Mouse (Mus musculus) splenic B cell, adult 2 months (primary cell): ENCODE results near the gene Etv6.

Experiments
- DNase-seq: peaks from one replicate; pipeline ENCODE4 v3.0.0-alpha.2; 2011; ENCODE audit warnings: low read depth, low spot score
- H3K27me3 ChIP-seq: 2 replicates; pipeline ENCODE4 v1.6.1; 2012; ENCODE audit warnings: mild to moderate bottlenecking, low read length, moderate library complexity, mixed read lengths; ENCODE audit not compliant: control insufficient read depth, poor library complexity, insufficient read depth, severe bottlenecking
- H3K36me3 ChIP-seq: 2 replicates; pipeline ENCODE4 v1.6.1; 2012; ENCODE audit warnings: mild to moderate bottlenecking, low read length, moderate library complexity, mixed read lengths; ENCODE audit not compliant: control insufficient read depth, poor library complexity, insufficient read depth, severe bottlenecking

Etv6 gene

GRCm38 (mm10) chr6:134291823-134292222 lies 256.3 kb downstream of the Etv6 start:
- H3K27me3 ChIP-seq = no peaks in the 10 kb centered on the region
- H3K36me3 ChIP-seq = no peaks in the 10 kb centered on the region
- DNase-seq = no peak

DNA sequence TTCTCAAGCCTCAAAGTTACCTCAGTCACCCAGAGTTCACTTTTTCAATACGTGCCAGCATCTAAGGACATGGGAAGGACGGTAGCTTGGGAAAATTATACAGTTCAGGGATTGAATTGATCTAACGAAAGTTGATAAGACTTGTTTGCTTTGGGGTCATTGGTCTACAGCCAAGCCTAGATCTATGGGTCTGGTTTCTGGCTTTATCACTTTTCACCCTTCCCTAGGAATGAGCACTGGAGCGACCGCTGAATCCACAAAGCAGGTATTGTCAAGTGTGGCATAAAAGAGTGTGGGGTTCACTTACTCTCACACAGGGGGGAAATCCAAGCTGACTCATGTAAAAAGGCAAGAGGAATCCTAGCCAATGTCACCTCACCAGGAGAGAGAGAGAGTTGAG lies 256.9 kb downstream of the Etv6 start:
- DNase-seq = no peak
- no peaks in the 10 kb centered on the region for H3K27me3 ChIP-seq
- H3K36me3 ChIP-seq = no peaks in the 10 kb centered on the region

DNA sequence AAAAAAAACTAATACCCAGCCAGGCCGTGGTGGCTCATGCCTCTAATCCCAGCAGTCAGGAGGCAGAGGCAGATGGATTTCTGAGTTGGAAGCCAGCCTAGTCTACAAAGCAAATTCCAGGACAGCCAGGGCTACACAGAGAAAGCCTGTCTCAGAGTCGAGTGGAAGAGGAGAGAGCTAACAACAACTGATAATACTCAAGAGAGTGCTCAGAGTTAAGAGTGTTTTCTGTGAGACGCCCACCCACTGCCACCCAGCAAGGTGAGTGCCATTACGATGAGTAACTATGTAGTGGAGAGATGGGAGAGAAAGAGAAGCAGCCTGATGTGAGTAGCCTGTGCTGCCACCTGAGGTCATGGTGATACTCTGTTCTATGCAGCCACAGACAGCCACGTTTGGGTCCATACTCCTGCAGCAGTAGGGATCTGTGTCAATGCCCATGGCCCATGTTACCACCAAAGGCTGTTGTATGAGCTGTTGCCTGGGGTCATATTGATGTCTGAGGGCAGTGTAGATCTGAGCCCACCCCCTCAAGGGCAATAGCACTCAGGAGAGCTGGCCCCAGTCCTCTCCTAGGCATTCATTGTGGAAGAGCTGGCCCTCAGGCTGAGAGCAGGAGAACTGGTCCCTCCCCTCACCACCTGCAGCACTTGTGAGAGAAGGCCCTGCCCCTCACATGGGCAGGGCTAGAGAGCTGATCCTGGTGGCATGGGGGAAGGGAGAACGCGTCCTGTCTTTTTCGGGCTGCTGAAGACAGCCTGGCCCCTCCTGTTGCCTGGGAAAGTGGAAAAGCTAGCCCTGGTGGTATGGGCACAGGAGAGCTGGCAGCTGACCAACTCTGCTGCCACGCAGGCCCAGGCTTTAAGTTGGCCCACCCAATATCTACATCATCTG lies 258.4 kb downstream of the Etv6 start:
- DNase-seq = no peak
- no peaks in the 10 kb centered on the region for H3K36me3 ChIP-seq
- H3K27me3 ChIP-seq = no peaks in the 10 kb centered on the region

DNA sequence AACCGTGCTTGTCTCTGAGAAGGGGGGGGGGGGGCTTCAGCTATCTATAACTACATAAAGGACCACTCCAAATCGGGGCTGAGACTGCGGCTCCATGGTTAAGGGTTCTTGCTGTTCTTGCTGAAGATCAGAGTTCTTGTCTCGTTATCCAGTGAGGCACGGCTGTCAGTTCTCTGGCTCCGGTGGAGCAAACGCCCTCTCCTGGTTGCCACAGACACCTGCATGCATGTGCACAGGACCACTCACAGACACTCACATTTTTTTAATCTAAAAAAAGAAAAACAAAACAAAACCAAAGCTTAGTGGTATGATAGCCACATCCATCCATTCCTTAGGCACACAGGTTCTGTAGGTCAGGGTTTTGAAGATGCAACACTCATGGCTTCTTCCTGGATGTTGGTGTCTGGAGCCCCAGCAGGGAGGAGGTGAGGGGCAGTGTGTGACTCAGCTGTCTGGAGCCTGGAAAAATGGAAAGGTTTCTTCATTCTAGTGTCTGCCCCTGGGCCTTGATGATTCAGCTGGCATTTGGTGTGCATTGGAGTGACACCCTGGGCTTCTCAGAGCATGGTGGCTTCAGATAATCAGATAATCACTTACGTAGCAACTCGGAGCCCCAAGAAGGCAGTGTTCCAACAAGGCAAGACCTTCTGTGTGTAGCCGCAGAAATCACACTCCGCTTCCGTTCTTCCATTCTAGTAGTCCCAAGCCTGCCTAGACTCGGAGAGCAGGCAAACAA lies 262.6 kb downstream of the Etv6 start:
- DNase-seq = peak; percentile 5
- Histone ChIP-seq H3K36me3 (no peaks in the 10 kb centered on the region), H3K27me3 (no peaks in the 10 kb centered on the region)

GRCm38 (mm10) chr6:134301951-134302350 lies 266.5 kb downstream of the Etv6 start:
- Histone ChIP-seq H3K27me3 (no peaks in the 10 kb centered on the region), H3K36me3 (no peaks in the 10 kb centered on the region)
- DNase-seq = peak; percentile 14

DNA sequence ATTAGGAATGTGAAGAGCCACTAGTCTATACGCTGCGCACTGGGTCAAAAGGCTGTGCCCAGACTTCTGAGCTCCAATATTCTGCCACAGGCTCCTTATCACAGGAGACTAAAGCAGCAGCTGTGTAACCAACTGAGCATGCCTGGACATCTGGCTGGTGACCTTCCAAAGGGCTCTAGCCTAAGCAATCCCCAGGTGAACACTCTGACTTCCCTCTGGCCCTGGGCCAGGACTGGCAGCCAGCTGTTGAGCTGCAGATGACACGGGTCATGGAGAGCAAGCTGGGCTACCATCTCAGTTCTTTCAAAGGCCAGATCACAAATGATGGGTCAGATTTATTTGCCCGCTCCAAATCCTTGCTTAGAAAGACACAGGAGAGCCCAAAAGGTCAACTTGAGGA lies 275.8 kb downstream of the Etv6 start:
- Histone ChIP-seq H3K27me3 (no peaks in the 10 kb centered on the region), H3K36me3 (no peaks in the 10 kb centered on the region)
- DNase-seq = no peak

- no peak for DNase-seq
- no peaks in the 10 kb centered on the region for H3K36me3 ChIP-seq
- no peaks in the 10 kb centered on the region for H3K27me3 ChIP-seq
Measured at GRCm38 (mm10) chr6:134312571-134312970, 277.1 kb downstream of the Etv6 start.

- H3K27me3 ChIP-seq = no peaks in the 10 kb centered on the region
- H3K36me3 ChIP-seq = no peaks in the 10 kb centered on the region
- no peak for DNase-seq
Measured at GRCm38 (mm10) chr6:134317371-134317770, 281.9 kb downstream of the Etv6 start.
